In genomic region chr17:34026221-34026620, GRCm38 (mm10) we compare ENCODE assay signal across 8 mouse cellular contexts. TPM values are rescaled to one million over a fixed set of nuclear protein-coding genes. Genes with fewer than 3 reads are reported as not detected.
DNase-seq lines count a peak whose midpoint lies in the region; ATAC-seq lines count a peak whose summit lies in the region.

No protein-coding gene starts in this region.

- peak overlapping the region; percentile 85; the same call in 1 of the 2 replicates for H3K4me2 ChIP-seq in kidney, embryonic 14.5 days (replicated peaks; ENCODE audit: low read depth, low read length)
- peak overlapping the region; percentile 87 for H3K4me2 ChIP-seq in forebrain, embryonic 16.5 days (ENCODE audit: low read length)
- peak overlapping the region; percentile 97 for H3K4me2 ChIP-seq in midbrain, embryonic 11.5 days

- no peaks in the 10 kb centered on the region for H3K9me3 ChIP-seq in kidney, embryonic 14.5 days (ENCODE audit: control insufficient read depth, low read length)
- H3K9me3 ChIP-seq in forebrain, embryonic 16.5 days (ENCODE audit: control insufficient read depth, low read length): no peaks in the 10 kb centered on the region
- H3K9me3 ChIP-seq in midbrain, embryonic 11.5 days (ENCODE audit: control insufficient read depth, low read length): peaks cover 4% of the 10 kb centered on the region; the same call in 1 of the 2 replicates

- no peak overlapping the region for H3K9ac ChIP-seq in kidney, embryonic 14.5 days (ENCODE audit: low read depth, low read length)
- H3K9ac ChIP-seq in forebrain, embryonic 16.5 days (replicated peaks; ENCODE audit: low read depth, low read length): no peak overlapping the region
- H3K9ac ChIP-seq in midbrain, embryonic 11.5 days (ENCODE audit: low read length): peak overlapping the region; percentile 100

- WGBS in kidney, embryonic 14.5 days: 30% methylated on average over 2 of the region's 2 CpGs
- 8% methylated on average over 2 of the region's 2 CpGs for WGBS in forebrain, embryonic 16.5 days
- 4% methylated on average over 2 of the region's 2 CpGs for WGBS in midbrain, embryonic 11.5 days

- peaks cover 35% of the 10 kb centered on the region for H3K4me1 ChIP-seq in kidney, embryonic 14.5 days (ENCODE audit: control insufficient read depth, insufficient read depth, low read length)
- peaks cover 18% of the 10 kb centered on the region; the same call in 1 of the 2 replicates for H3K4me1 ChIP-seq in brown adipose tissue, adult 24 weeks (ENCODE audit: control insufficient read depth, insufficient read depth, insufficient read length, low read length)
- H3K4me1 ChIP-seq in forebrain, embryonic 16.5 days (replicated peaks; ENCODE audit: control insufficient read depth, insufficient read depth, low read length): peaks cover 61% of the 10 kb centered on the region
- H3K4me1 ChIP-seq in midbrain, embryonic 11.5 days (ENCODE audit: control insufficient read depth, insufficient read depth, low read length): peaks cover 51% of the 10 kb centered on the region

- DNase-seq in kidney, postnatal 25 days: no peak
- DNase-seq in midbrain, embryonic 11.5 days (ENCODE audit: low spot score, missing footprints): no peak
- DNase-seq in left cerebral cortex, adult 18-20 months (ENCODE audit: low spot score in 2 of 2): no peak
- DNase-seq in gastrocnemius, postnatal 36 days: no peak
- DNase-seq in frontal cortex, postnatal 36 days (ENCODE audit: low spot score in 2 of 2): no peak

- no peak overlapping the region for H3K27ac ChIP-seq in kidney, embryonic 14.5 days (ENCODE audit: low read depth, low read length)
- no peak overlapping the region for H3K27ac ChIP-seq in brown adipose tissue, adult 24 weeks (replicated peaks; ENCODE audit: low read depth, low read length)
- peak overlapping the region; percentile 97 for H3K27ac ChIP-seq in forebrain, embryonic 16.5 days (ENCODE audit: low read length)
- peak overlapping the region; percentile 100 for H3K27ac ChIP-seq in midbrain, embryonic 11.5 days (ENCODE audit: low read depth, low read length)

- intact Hi-C loops in gastrocnemius, postnatal 36 days (cut with DNase I): no loop called here

- no peak for ATAC-seq in kidney, embryonic 14.5 days (ENCODE audit: low FRiP score, low TSS enrichment)
- ATAC-seq in forebrain, embryonic 16.5 days: no peak
- no peak for ATAC-seq in midbrain, embryonic 11.5 days (ENCODE audit: low FRiP score)

- no peaks in the 10 kb centered on the region for H3K27me3 ChIP-seq in kidney, embryonic 14.5 days (ENCODE audit: control insufficient read depth, insufficient read depth, low read length)
- no peaks in the 10 kb centered on the region for H3K27me3 ChIP-seq in forebrain, embryonic 16.5 days (replicated peaks; ENCODE audit: control insufficient read depth, insufficient read depth, low read length)
- no peaks in the 10 kb centered on the region for H3K27me3 ChIP-seq in midbrain, embryonic 11.5 days (ENCODE audit: control insufficient read depth, insufficient read depth, low read length)

- H3K4me3 ChIP-seq in kidney, embryonic 14.5 days (ENCODE audit: low read length): no peak overlapping the region
- peak overlapping the region; percentile 82; the same call in 1 of the 2 replicates for H3K4me3 ChIP-seq in brown adipose tissue, adult 24 weeks (ENCODE audit: insufficient read depth, low read depth, low read length)
- H3K4me3 ChIP-seq in forebrain, embryonic 16.5 days (replicated peaks; ENCODE audit: low read length): no peak overlapping the region
- peak overlapping the region; percentile 98 for H3K4me3 ChIP-seq in midbrain, embryonic 11.5 days (ENCODE audit: low read depth, low read length)

- H3K36me3 ChIP-seq in kidney, embryonic 14.5 days (ENCODE audit: control insufficient read depth, insufficient read depth, low read length): peaks cover 37% of the 10 kb centered on the region
- peaks cover 8% of the 10 kb centered on the region for H3K36me3 ChIP-seq in forebrain, embryonic 16.5 days (ENCODE audit: control insufficient read depth, insufficient read depth)
- peaks cover 32% of the 10 kb centered on the region for H3K36me3 ChIP-seq in midbrain, embryonic 11.5 days (ENCODE audit: control insufficient read depth, insufficient read depth, low read length)

RNA-seq across cellular contexts. Expression of gene H2-Ke6, which starts 1.6 kb away (rescaled TPM):
- 46.0 and 53.0 TPM in 2 replicates for polyA plus RNA-seq in kidney, embryonic 14.5 days (2014; fragmentation: Nextera tagmentation; extraction: Ambion mirVana)
- 214 and 236 TPM in 2 replicates for polyA plus RNA-seq in brown adipose tissue, adult 24 weeks (2012; ENCODE audit: insufficient read depth, insufficient read length, missing spikeins)
- 63.9 and 65.4 TPM in 2 replicates for polyA plus RNA-seq in forebrain, embryonic 16.5 days (2015; fragmentation: Nextera tagmentation; extraction: Ambion mirVana)
- 95.4 and 99.0 TPM in 2 replicates for polyA plus RNA-seq in midbrain, embryonic 11.5 days (2014; fragmentation: Nextera tagmentation; extraction: Ambion mirVana)
- 10 to 100 TPM; 39.3 to 43.2 TPM for total RNA-seq in left cerebral cortex, adult 18-20 months (2021)
- total RNA-seq in gastrocnemius, postnatal 36 days (2021): 10 to 100 TPM; 55.5 to 64.2 TPM

RNA-seq across cellular contexts. Expression of gene Ring1, which starts 1.7 kb away (rescaled TPM):
- 5.5 and 12.4 TPM in 2 replicates for polyA plus RNA-seq in kidney, embryonic 14.5 days (2014; fragmentation: Nextera tagmentation; extraction: Ambion mirVana)
- polyA plus RNA-seq in brown adipose tissue, adult 24 weeks (2012; ENCODE audit: insufficient read depth, insufficient read length, missing spikeins): 10.2 and 10.3 TPM in 2 replicates
- 16.0 and 20.4 TPM in 2 replicates for polyA plus RNA-seq in forebrain, embryonic 16.5 days (2015; fragmentation: Nextera tagmentation; extraction: Ambion mirVana)
- polyA plus RNA-seq in midbrain, embryonic 11.5 days (2014; fragmentation: Nextera tagmentation; extraction: Ambion mirVana): 5.5 and 7.1 TPM in 2 replicates
- total RNA-seq in left cerebral cortex, adult 18-20 months (2021): 10 to 100 TPM; 31.6 to 34.6 TPM
- total RNA-seq in gastrocnemius, postnatal 36 days (2021): 10 to 100 TPM; 11.7 to 12.4 TPM

RNA-seq across cellular contexts. Expression of gene Slc39a7, which starts 5.3 kb away (rescaled TPM):
- 70.3 and 86.0 TPM in 2 replicates for polyA plus RNA-seq in kidney, embryonic 14.5 days (2014; fragmentation: Nextera tagmentation; extraction: Ambion mirVana)
- polyA plus RNA-seq in brown adipose tissue, adult 24 weeks (2012; ENCODE audit: insufficient read depth, insufficient read length, missing spikeins): 40.0 and 44.7 TPM in 2 replicates
- polyA plus RNA-seq in forebrain, embryonic 16.5 days (2015; fragmentation: Nextera tagmentation; extraction: Ambion mirVana): 148 and 157 TPM in 2 replicates
- 85.1 and 97.4 TPM in 2 replicates for polyA plus RNA-seq in midbrain, embryonic 11.5 days (2014; fragmentation: Nextera tagmentation; extraction: Ambion mirVana)
- 100 to 1,000 TPM in 1 of 2 experiments, 10 to 100 TPM in 1; 96.1 to 101 TPM for total RNA-seq in left cerebral cortex, adult 18-20 months (2021)
- total RNA-seq in gastrocnemius, postnatal 36 days (2021): 10 to 100 TPM; 40.8 to 45.2 TPM

RNA-seq across cellular contexts. Expression of gene Rxrb, which starts 5.4 kb away (rescaled TPM):
- 22.2 and 28.0 TPM in 2 replicates for polyA plus RNA-seq in kidney, embryonic 14.5 days (2014; fragmentation: Nextera tagmentation; extraction: Ambion mirVana)
- polyA plus RNA-seq in brown adipose tissue, adult 24 weeks (2012; ENCODE audit: insufficient read depth, insufficient read length, missing spikeins): 23.6 and 38.7 TPM in 2 replicates
- polyA plus RNA-seq in forebrain, embryonic 16.5 days (2015; fragmentation: Nextera tagmentation; extraction: Ambion mirVana): 55.6 and 60.2 TPM in 2 replicates
- polyA plus RNA-seq in midbrain, embryonic 11.5 days (2014; fragmentation: Nextera tagmentation; extraction: Ambion mirVana): 17.2 and 17.9 TPM in 2 replicates
- total RNA-seq in left cerebral cortex, adult 18-20 months (2021): 10 to 100 TPM; 80.6 to 84.1 TPM
- total RNA-seq in gastrocnemius, postnatal 36 days (2021): 10 to 100 TPM; 34.5 to 35.3 TPM

RNA-seq across cellular contexts. Expression of gene Col11a2, which starts 13.0 kb away (rescaled TPM):
- polyA plus RNA-seq in kidney, embryonic 14.5 days (2014; fragmentation: Nextera tagmentation; extraction: Ambion mirVana): 1.9 and 2.1 TPM in 2 replicates
- 0.38 and 1.0 TPM in 2 replicates for polyA plus RNA-seq in brown adipose tissue, adult 24 weeks (2012; ENCODE audit: insufficient read depth, insufficient read length, missing spikeins)
- polyA plus RNA-seq in forebrain, embryonic 16.5 days (2015; fragmentation: Nextera tagmentation; extraction: Ambion mirVana): 2.3 and 4.0 TPM in 2 replicates
- polyA plus RNA-seq in midbrain, embryonic 11.5 days (2014; fragmentation: Nextera tagmentation; extraction: Ambion mirVana): 0.52 and 1.4 TPM in 2 replicates
- total RNA-seq in left cerebral cortex, adult 18-20 months (2021): 10 to 100 TPM; 14.5 to 14.6 TPM
- total RNA-seq in gastrocnemius, postnatal 36 days (2021): 1 to 10 TPM; 9.3 to 9.6 TPM

Comparison
In these comparisons a context has a peak if more than half of its experiments do, and no peak if none do; other contexts are left out.
1. H3K27ac ChIP-seq: peak in forebrain, embryonic 16.5 days (single experiment) and midbrain, embryonic 11.5 days (single experiment); none in kidney, embryonic 14.5 days (single experiment) and brown adipose tissue, adult 24 weeks (single experiment).
2. H3K4me3 ChIP-seq: peak in brown adipose tissue, adult 24 weeks (single experiment) and midbrain, embryonic 11.5 days (single experiment); none in kidney, embryonic 14.5 days (single experiment) and forebrain, embryonic 16.5 days (single experiment).
3. Peak in every context shown above with its lines, with median percentiles within 50 percentile points of each other: H3K4me2 ChIP-seq.